Mouse (Mus musculus) olfactory bulb, adult 2 months (tissue): ENCODE measurements around the gene Tmem246. TPM values are rescaled to one million over a fixed set of nuclear protein-coding genes. Genes with fewer than 3 reads are reported as not detected.
"Not testable (repeated sequence)": the region's sequence is repeated elsewhere in the genome, so short reads cannot be mapped to it uniquely, and the experiment has no call there.

Experiments
- H3K27ac ChIP-seq: fragments of 200-500 bp; 2 replicates; pipeline ENCODE4 v1.5.1; 2012; ENCODE audit warnings: low read depth, low read length; ENCODE audit not compliant: insufficient read depth
- H3K4me1 ChIP-seq: fragments of 200-500 bp; 2 replicates; pipeline ENCODE4 v1.6.1; 2012; ENCODE audit warnings: low read length; ENCODE audit not compliant: control insufficient read depth, insufficient read depth
- H3K4me3 ChIP-seq: fragments of 200-500 bp; 2 replicates; pipeline ENCODE4 v1.5.1; 2012; ENCODE audit warnings: mild to moderate bottlenecking, low read depth, low read length, moderate library complexity; ENCODE audit not compliant: insufficient read depth
- CTCF ChIP-seq: fragments of 200-500 bp; IDR thresholded peaks from 2 replicates; pipeline ENCODE4 v1.5.1; 2012; ENCODE audit warnings: low read depth, mild to moderate bottlenecking, low read length, moderate library complexity; ENCODE audit not compliant: insufficient read depth
- POLR2A ChIP-seq: fragments of 200-500 bp; IDR thresholded peaks from 2 replicates; pipeline ENCODE4 v1.6.1; 2012; ENCODE audit warnings: mild to moderate bottlenecking, low read depth, low read length, moderate library complexity; ENCODE audit not compliant: insufficient read depth
- WGBS: fragments of 180-500 bp; shearing (Covaris S2); methylation state at CpG from one replicate; pipeline ENCODE4 v1.1.7; 2018; 5-methylcytosine and 5-hydroxymethylcytosine counted together
- polyA plus RNA-seq: library from polyadenylated mRNA; stranded (reverse); fragments of >200 nt; gene quantifications from 2 replicates; pipeline ENCODE4 v1.2.4, GENCODE M21; 2012; ENCODE audit warnings: low replicate concordance; ENCODE audit not compliant: missing spikeins, insufficient read depth, insufficient read length

Gene Tmem246
- polyA plus RNA-seq = not detected in 2 replicates

- TF ChIP-seq POLR2A = no peak; the same call in 1 of the 2 replicates
- TF ChIP-seq CTCF = no peak
- Histone ChIP-seq H3K4me3 (peak within 1 kb of the TSS; percentile 70), H3K27ac (peak within 1 kb of the TSS; percentile 62), H3K4me1 (peaks cover 3% of the 10 kb centered on the region; the same call in 1 of the 2 replicates)
- 1% methylated on average over 77 of the region's 77 CpGs for WGBS
Measured at GRCm38 (mm10) chr4:49597183-49598100, at the start of gene Tmem246. Gene Tmem246 (minus strand): TSS chr4:49597876.

GRCm38 (mm10) chr4:49639913-49640312, 42.2 kb upstream of the Tmem246 start:
- 66% methylated on average over 2 of the region's 2 CpGs for WGBS
- no peak for TF ChIP-seq CTCF
- TF ChIP-seq POLR2A = no peak
- no peak overlapping the region for H3K27ac ChIP-seq
- H3K4me1 ChIP-seq = no peaks in the 10 kb centered on the region
- no peak overlapping the region for H3K4me3 ChIP-seq

GRCm38 (mm10) chr4:49637821-49638220, 40.1 kb upstream of the Tmem246 start:
- WGBS = 84% methylated on average over 11 of the region's 11 CpGs
- Histone ChIP-seq H3K27ac (no peak overlapping the region), H3K4me3 (no peak overlapping the region), H3K4me1 (peaks cover 3% of the 10 kb centered on the region; the same call in 1 of the 2 replicates)
- TF ChIP-seq POLR2A = no peak
- TF ChIP-seq CTCF = no peak

GRCm38 (mm10) chr4:49632139-49632481, 34.4 kb upstream of the Tmem246 start:
- TF ChIP-seq POLR2A = no peak
- TF ChIP-seq CTCF = no peak
- H3K4me1 ChIP-seq = peaks cover 3% of the 10 kb centered on the region; the same call in 1 of the 2 replicates
- under 1% methylated on average over 30 of the region's 30 CpGs for WGBS
- H3K4me3 ChIP-seq = peak overlapping the region; percentile 93
- H3K27ac ChIP-seq = peak overlapping the region; percentile 73

GRCm38 (mm10) chr4:49631319-49632138, 33.9 kb upstream of the Tmem246 start, which contains the start of gene Rnf20:
Gene Rnf20 (plus strand): TSS chr4:49632006.
- WGBS = 2% methylated on average over 37 of the region's 37 CpGs
- Histone ChIP-seq H3K4me1 (peaks cover 3% of the 10 kb centered on the region; the same call in 1 of the 2 replicates), H3K27ac (peak within 1 kb of the TSS; percentile 73), H3K4me3 (peak within 1 kb of the TSS; percentile 93)
- TF ChIP-seq CTCF (no peak), POLR2A (peak; percentile 51; the same call in 1 of the 2 replicates)

GRCm38 (mm10) chr4:49628941-49629340, 31.3 kb upstream of the Tmem246 start:
- Histone ChIP-seq H3K27ac (no peak overlapping the region), H3K4me3 (no peak overlapping the region), H3K4me1 (peaks cover 3% of the 10 kb centered on the region; the same call in 1 of the 2 replicates)
- 78% methylated on average over 5 of the region's 5 CpGs for WGBS
- TF ChIP-seq POLR2A = no peak
- no peak for TF ChIP-seq CTCF

GRCm38 (mm10) chr4:49626973-49627372, 29.3 kb upstream of the Tmem246 start:
- H3K4me3 ChIP-seq = no peak overlapping the region
- H3K4me1 ChIP-seq = no peaks in the 10 kb centered on the region
- no peak overlapping the region for H3K27ac ChIP-seq
- TF ChIP-seq CTCF (no peak), POLR2A (no peak)
- WGBS = 3% methylated on average over 3 of the region's 3 CpGs

- WGBS = 96% methylated on average over 4 of the region's 4 CpGs
- not testable (repeated sequence) for H3K4me1 ChIP-seq, H3K4me3 ChIP-seq, H3K27ac ChIP-seq
Measured at GRCm38 (mm10) chr4:49624969-49625368, 27.3 kb upstream of the Tmem246 start.
